Mouse (Mus musculus): ENCODE measurements around the gene Dnajc13.

- TF ChIP-seq CTCF (IDR thresholded peaks at IDR 0.05; ENCODE audit: insufficient read depth, low read length): no peak
- no peak for TF ChIP-seq POLR2A (IDR thresholded peaks at IDR 0.05; ENCODE audit: borderline replicate concordance, extremely low read depth, low read depth, low read length)
These were observed 6.7 kb upstream of the Dnajc13 start for GRCm38 (mm10) chr9:104269349-104269871.
